Mouse (Mus musculus) midbrain, embryonic 10.5 days (tissue): Measurements from ENCODE around the gene Lypd4. TPM values are rescaled to one million over a fixed set of nuclear protein-coding genes. Genes with fewer than 3 reads are reported as not detected.
A peak's percentile ranks its signal among the peaks of the same experiment; 100 is the strongest.
"Not testable (repeated sequence)": the region's sequence is repeated elsewhere in the genome, so short reads cannot be mapped to it uniquely, and the experiment has no call there.

Experiments
- DNase-seq: peaks from one replicate; pipeline ENCODE4 v3.0.0-alpha.2; 2017; ENCODE audit warnings: low spot score
- H3K27ac ChIP-seq: fragments of 300-500 bp; sonication (generic); replicated peaks from 2 replicates; pipeline ENCODE4 v1.5.1; 2016; ENCODE audit warnings: mild to moderate bottlenecking
- H3K27me3 ChIP-seq: fragments of 300-500 bp; sonication (generic); 2 replicates; pipeline ENCODE4 v1.6.1; 2016; ENCODE audit warnings: low read depth, mild to moderate bottlenecking; ENCODE audit not compliant: poor library complexity, severe bottlenecking
- H3K36me3 ChIP-seq: fragments of 300-500 bp; sonication (generic); 2 replicates; pipeline ENCODE4 v1.6.1; 2016; ENCODE audit warnings: mild to moderate bottlenecking, moderate library complexity
- H3K4me1 ChIP-seq: fragments of 300-500 bp; sonication (generic); 2 replicates; pipeline ENCODE4 v1.6.1; 2016
- H3K4me3 ChIP-seq: fragments of 300-500 bp; sonication (generic); 2 replicates; pipeline ENCODE4 v1.5.1; 2016; ENCODE audit warnings: mild to moderate bottlenecking, moderate library complexity
- H3K9me3 ChIP-seq: fragments of 300-500 bp; sonication (generic); replicated peaks from 2 replicates; pipeline ENCODE4 v1.6.1; 2016; ENCODE audit warnings: mild to moderate bottlenecking
- WGBS: fragments of 180-500 bp; shearing (Covaris S2); methylation state at CpG from one replicate; pipeline ENCODE4 v1.1.7; 2016; 5-methylcytosine and 5-hydroxymethylcytosine counted together
- polyA plus RNA-seq: library from polyadenylated mRNA; unstranded; fragments of >200 nt; fragmentation: Nextera tagmentation; extraction: Ambion mirVana; gene quantifications from 2 replicates; pipeline ENCODE4 v1.2.1, GENCODE M21; 2016

Gene Lypd4
- polyA plus RNA-seq, 1 experiment from 2014 or later: not detected

DNA sequence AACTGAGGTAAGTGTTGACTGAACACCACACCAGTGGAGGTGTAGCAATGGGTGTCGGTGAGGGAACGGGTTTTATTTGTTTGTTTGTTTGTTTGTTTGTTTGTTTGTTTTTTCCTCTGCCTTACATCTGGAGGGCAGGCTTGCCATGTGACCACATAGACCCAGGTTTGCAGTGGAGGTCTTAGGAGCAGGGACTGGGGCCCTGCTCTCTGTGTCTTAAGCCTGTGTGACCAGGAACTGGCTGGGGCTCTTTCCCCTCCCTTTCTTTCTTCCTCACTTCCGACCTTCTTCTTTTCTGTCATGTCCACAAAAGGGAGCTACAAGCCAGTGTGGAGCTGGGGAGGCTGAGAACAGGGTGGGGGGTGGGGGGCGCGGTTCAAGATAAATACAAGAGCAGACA is 28.2 kb upstream of the Lypd4 start:
- Histone ChIP-seq H3K9me3 (no peaks in the 10 kb centered on the region), H3K27me3 (no peaks in the 10 kb centered on the region), H3K4me3 (no peak overlapping the region), H3K4me1 (peaks cover 7% of the 10 kb centered on the region), H3K27ac (no peak overlapping the region), H3K36me3 (no peaks in the 10 kb centered on the region)
- DNase-seq: no peak
- 81% methylated on average over 5 of the region's 5 CpGs for WGBS

DNA sequence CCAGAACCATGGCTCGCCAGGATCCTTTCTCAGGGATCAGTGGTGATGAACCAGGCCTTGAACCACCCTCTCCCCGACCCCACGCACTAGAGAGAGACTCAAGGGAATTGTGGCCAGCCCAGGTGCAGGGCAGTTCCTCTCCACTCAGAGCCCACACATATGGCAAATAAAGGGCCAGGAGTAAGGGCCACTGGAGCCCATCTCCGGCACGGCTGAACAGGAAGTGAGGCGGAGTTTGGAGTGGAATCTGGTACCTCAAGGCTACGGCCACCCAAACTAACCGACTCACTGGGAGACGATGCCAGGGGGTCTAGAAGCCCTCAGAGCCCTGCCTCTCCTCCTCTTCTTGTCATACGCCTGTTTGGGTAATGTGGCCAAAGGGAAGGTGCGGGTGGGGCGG is 27.5 kb upstream of the Lypd4 start, which contains the start of gene Cd79a:
Gene Cd79a, plus strand, starts transcription at position 158 of the 400 bp plus-strand sequence.
- Histone ChIP-seq H3K27ac (no peak within 1 kb of the TSS), H3K4me1 (peaks cover under 1% of the 10 kb centered on the region; the same call in 1 of the 2 replicates), H3K36me3 (0 out of 2 replicates have a peak, but pooled peaks cover 5% of the 10 kb centered on the region), H3K27me3 (no peaks in the 10 kb centered on the region), H3K4me3 (no peak within 1 kb of the TSS), H3K9me3 (no peaks in the 10 kb centered on the region)
- 81% methylated on average over 12 of the region's 12 CpGs for WGBS
- no peak for DNase-seq

DNA sequence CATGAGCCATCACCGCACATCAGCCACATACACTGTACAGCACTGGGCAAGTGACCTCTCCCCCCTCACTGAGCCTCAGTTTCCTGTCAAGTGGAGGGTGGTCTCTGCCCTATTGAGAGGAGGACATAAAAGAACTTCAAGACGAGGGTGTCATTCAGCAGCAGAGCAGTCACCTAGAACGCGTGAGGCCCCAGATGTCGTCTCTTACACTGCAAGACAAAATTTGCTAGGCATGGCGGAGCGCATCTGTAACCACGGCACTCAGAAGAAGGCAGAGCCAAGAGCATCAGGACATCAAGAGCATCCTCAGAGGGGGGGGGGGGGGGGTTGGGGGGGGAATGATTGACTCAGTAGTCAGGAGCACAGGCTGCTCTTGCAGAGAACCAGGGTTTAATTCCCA is 26.5 kb upstream of the Lypd4 start:
- Histone ChIP-seq H3K27me3 (no peaks in the 10 kb centered on the region), H3K4me3 (no peak overlapping the region), H3K4me1 (no peaks in the 10 kb centered on the region), H3K9me3 (no peaks in the 10 kb centered on the region), H3K36me3 (peaks cover 6% of the 10 kb centered on the region), H3K27ac (no peak overlapping the region)
- WGBS: 84% methylated on average over 8 of the region's 8 CpGs
- DNase-seq: no peak

DNA sequence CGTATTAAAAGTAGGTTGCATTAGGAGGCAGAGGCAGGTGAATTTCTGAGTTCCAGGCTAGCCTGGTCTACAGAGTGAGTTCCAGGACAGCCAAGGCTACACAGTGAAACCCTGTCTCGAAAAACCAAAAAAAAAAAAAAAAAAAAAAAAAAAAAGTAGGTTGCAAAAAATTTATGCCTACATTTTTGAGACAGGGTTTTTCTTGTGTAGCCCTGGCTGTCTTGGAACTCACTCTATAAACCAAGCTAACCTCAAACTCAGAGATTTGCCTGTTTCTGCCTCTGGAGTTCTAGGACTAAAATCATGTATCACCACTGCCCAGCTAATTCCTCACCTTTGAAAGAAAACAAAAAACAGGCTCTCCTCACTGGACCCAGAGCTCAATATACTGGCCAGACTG is 26.0 kb upstream of the Lypd4 start:
- not testable (repeated sequence) for DNase-seq, H3K4me3 ChIP-seq, H3K9me3 ChIP-seq, H3K27ac ChIP-seq, H3K27me3 ChIP-seq, H3K4me1 ChIP-seq
- peaks cover 11% of the 10 kb centered on the region for H3K36me3 ChIP-seq
- 98% methylated on average over 2 of the region's 2 CpGs for WGBS

DNA sequence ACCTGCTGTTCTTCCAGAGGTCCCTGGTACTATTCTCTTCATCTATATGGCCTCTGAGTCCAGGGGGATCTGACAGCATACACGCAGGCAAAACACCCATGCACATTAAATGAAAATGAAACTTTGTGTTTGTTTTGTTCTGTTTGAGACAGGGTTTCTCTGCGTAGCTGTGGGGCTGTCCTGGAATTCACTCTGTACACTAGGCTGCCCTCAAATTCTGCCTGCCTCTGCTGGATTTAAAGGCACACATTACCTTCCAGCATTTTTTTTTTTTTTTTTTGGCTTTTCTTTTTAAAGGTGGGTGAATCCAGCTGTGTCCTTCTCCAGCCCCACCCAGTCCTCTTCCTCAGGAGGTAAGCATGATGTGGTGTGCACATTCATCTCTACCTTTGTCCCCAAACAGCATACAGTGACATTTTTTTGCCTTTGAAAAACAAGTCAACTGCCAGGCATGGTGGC is 22.4 kb upstream of the Lypd4 start:
- no peak for DNase-seq
- no peaks in the 10 kb centered on the region for H3K27me3 ChIP-seq
- peaks cover 47% of the 10 kb centered on the region for H3K36me3 ChIP-seq
- H3K27ac ChIP-seq: no peak overlapping the region
- H3K4me3 ChIP-seq: no peak overlapping the region
- H3K4me1 ChIP-seq: peaks cover 19% of the 10 kb centered on the region
- WGBS: 80% methylated on average over 2 of the region's 2 CpGs
- H3K9me3 ChIP-seq: no peaks in the 10 kb centered on the region

DNA sequence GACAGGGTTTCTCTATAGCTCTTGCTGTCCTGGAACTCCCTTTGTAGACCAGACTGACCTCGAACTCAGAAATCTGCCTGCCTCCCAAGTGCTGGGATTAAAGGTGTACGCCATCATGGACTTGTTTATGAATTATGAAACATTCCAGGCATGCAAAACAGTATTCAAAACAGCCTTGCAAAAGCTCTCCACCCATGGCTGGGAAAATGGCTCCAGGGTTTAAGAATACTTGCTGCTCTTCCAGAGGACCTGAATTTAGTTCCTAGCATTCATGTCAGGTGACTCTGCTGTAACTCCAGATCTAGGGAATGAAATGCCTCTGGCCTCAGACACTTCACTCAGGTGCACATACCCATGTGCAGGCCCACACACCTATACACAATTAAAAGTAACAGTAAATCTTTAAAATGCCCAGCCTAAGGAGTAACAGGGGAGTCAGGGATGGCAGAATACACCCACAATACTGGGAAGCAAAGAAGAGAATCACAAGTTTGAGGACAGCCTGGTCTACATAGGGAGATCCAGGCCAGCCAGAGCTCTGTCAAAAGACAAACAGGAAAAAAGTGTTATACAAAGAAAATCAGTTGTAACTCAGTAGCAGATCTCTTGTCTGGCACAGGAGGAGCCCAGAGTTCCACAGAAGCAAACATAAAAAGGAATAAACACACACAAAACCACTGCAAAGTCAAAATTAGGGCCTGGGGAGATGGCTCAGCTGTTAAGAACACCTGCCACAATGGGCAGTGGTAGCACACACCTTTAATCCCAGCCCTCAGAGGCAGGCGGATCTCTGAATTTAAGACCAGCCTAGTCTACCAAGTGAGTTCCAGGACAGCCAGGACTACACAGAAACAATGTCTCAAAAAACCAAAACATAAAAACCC is 21.7 kb upstream of the Lypd4 start:
- Histone ChIP-seq H3K36me3 (peaks cover 54% of the 10 kb centered on the region), H3K4me1 (peaks cover 26% of the 10 kb centered on the region), H3K27me3 (no peaks in the 10 kb centered on the region), H3K4me3 (no peak overlapping the region), H3K27ac (no peak overlapping the region), H3K9me3 (no peaks in the 10 kb centered on the region)
- 66% methylated on average over 3 of the region's 3 CpGs for WGBS
- no peak for DNase-seq

DNA sequence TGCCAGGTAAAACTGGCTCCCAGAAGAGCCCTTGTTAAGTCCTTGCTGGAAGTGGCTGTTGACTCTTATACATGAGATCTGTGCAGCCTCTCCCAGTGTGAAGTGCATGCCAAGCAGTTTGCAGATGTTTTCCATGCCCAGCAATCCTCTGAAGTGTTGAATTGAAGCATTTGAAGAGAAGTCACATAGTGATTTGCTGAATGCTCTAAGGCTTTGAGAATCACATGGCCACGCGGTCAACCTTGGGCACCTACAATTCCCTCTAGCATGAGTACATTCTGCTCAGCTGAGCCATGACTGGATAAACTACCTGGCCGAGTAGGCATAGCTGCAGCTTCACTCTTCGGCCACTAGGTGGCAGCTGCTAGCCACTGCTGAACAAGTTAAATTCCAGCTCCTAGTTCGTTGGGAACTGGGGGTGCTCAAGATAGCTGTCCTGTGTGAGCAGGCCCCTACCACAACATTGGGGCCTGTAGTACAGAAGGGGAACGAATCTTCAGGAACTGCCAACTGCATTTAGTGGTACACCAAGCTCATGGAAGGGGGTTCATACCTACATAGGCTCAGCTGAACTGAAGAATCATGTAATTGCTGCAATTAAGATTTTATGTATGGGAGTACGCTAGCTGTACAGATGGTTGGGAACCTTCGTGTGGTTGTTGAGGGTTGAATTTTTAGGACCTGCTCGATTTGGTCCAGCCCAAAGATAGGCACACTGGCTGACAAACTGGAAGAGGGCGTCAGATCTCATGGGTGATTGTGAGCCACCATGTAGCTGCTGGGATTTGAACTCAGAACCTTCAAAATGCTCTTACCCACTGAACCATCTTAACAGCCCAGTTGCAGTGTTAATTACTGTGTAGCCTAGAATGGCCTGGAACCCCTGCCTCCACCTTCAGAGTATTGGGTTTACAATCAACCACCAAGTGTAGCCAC is 20.8 kb upstream of the Lypd4 start:
- Histone ChIP-seq H3K4me1 (peaks cover 35% of the 10 kb centered on the region), H3K36me3 (peaks cover 63% of the 10 kb centered on the region), H3K27me3 (no peaks in the 10 kb centered on the region), H3K9me3 (no peaks in the 10 kb centered on the region), H3K4me3 (no peak overlapping the region), H3K27ac (no peak overlapping the region)
- 32% methylated on average over 10 of the region's 10 CpGs for WGBS
- peak; percentile 76 for DNase-seq

DNA sequence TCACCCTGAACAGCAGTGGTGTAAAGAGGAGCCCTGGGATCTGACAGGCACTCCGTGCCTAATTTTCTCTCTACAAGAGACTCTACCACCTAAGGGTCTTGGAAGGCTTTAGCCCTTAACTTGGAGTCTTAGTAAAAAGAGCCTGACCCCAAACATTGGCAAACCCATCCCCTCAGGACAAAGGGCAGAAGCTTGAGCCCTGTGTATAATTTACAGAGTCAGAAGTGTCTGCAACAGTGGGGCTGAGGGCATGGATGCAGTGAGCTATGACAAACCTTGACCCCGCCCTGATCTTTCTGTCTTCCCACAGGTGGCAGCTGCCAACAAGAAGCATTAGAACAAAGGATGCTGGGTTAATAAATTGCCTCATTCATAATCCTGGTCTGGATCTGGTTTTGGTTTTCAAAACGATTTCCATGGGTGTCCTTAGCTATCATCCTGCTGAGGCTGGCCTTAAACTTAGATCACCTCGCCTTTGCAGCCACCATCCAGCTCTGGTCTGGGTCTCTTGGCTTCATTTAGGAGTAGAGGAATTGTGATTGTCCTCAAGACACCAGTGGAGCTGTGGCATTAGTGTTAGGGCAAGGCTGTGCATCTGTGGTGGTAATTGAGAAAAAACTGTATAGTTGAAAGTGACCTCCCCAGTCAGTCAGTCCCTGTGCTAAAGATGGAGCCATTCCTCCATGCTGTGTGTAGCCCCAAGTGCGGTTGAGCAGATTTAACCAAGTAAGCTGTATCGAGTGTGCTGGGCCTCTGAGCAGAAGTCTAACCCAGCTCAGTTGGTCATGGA is 19.9 kb upstream of the Lypd4 start:
- H3K36me3 ChIP-seq: peaks cover 66% of the 10 kb centered on the region
- WGBS: 86% methylated on average over 6 of the region's 6 CpGs
- no peak overlapping the region for H3K27ac ChIP-seq
- DNase-seq: no peak
- H3K4me1 ChIP-seq: peaks cover 39% of the 10 kb centered on the region
- H3K27me3 ChIP-seq: no peaks in the 10 kb centered on the region
- H3K9me3 ChIP-seq: no peaks in the 10 kb centered on the region
- H3K4me3 ChIP-seq: no peak overlapping the region

DNA sequence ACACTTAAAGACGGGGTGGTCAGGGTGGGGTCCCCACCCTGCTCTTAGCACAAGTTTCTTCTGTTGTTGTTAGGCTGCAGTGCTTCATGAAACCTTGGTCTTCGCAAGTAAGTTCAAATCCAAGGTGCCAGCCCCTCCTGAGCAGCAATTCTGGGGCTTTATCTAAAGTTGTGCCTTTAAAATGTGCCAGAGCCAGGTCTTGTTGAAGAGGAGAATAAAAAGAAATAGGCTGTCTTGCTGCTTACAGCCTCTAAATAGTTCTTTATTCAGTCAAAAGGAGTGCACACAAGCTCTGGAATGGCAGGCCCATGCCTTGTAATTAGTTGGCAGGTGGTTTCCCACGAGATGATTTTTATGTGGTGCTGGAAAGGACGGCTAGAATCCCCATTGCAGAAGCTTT is 17.4 kb upstream of the Lypd4 start:
- peak overlapping the region; percentile 99; the same call in 1 of the 2 replicates for H3K4me3 ChIP-seq
- H3K9me3 ChIP-seq: no peaks in the 10 kb centered on the region
- peaks cover 61% of the 10 kb centered on the region for H3K36me3 ChIP-seq
- no peak overlapping the region for H3K27ac ChIP-seq
- DNase-seq: no peak
- no peaks in the 10 kb centered on the region for H3K27me3 ChIP-seq
- WGBS: 81% methylated on average over 4 of the region's 4 CpGs
- H3K4me1 ChIP-seq: peaks cover 39% of the 10 kb centered on the region

DNA sequence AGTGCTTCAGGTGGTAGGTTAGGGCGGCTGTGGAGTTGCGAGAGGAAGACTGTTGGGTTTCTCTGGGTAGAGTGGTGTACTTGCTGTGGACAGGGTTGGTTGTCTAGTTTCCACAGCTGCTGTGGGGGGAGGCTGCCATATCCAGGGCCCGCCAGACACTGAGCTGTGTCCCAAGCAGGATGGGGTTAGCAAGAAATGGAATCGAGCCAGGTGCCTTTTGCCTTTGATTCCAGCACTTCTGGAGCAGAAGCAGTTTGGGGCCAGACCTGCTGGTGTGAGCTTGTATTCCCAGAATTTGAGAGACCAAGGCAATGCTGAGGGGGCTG is 16.5 kb upstream of the Lypd4 start:
- Histone ChIP-seq H3K27ac (peak overlapping the region; percentile 100), H3K9me3 (no peaks in the 10 kb centered on the region), H3K4me3 (peak overlapping the region; percentile 99), H3K27me3 (no peaks in the 10 kb centered on the region), H3K36me3 (peaks cover 60% of the 10 kb centered on the region), H3K4me1 (peaks cover 39% of the 10 kb centered on the region)
- no peak for DNase-seq
- 89% methylated on average over 4 of the region's 4 CpGs for WGBS

DNA sequence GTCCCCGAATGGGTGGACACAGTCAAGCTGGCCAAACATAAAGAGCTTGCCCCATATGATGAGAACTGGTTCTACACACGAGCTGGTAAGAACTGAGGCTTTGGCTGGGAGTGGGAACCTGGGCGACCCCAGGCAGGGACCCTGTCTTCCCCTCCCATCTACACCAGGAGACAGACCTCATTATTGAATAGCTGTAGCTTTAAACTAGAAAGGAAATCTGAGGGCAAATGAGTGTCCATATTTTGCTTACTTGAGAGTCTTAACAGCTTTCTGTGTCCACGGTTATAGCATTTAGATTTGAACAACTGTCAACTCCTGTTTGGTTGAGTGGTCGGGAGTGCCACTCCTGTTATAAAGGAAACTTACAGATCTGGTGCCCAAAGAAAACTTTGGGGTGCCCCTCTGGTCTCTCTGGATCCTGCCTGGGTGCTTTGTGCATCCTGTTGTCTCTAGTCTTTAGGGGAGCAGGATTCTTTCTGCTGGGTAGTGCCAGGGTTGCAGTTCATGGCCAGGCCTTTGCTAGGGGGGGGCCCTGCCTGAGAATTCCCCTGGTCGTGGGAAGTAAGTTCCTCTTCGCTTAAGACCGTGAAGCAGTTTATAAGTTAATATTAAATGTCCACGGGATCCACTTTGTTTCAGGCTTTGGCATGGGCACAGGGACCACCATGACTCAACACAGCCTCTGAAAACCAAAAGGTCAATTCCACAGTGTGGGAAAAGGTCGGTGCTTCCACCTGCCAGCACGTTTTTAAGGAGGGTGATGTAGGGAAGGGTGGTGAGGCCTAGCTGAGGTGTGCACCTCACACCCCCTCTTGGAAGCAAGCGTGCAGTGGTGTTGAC is 15.9 kb upstream of the Lypd4 start:
- H3K36me3 ChIP-seq: peaks cover 55% of the 10 kb centered on the region
- peaks cover 39% of the 10 kb centered on the region for H3K4me1 ChIP-seq
- H3K27me3 ChIP-seq: no peaks in the 10 kb centered on the region
- no peak for DNase-seq
- WGBS: 50% methylated on average over 12 of the region's 12 CpGs
- no peaks in the 10 kb centered on the region for H3K9me3 ChIP-seq
- peak overlapping the region; percentile 100 for H3K27ac ChIP-seq
- H3K4me3 ChIP-seq: peak overlapping the region; percentile 99
